Mouse (Mus musculus): ENCODE measurements around the gene Plcb3. TPM values are rescaled to one million over a fixed set of nuclear protein-coding genes. Genes with fewer than 3 reads are reported as not detected.

Gene Plcb3
- polyA plus RNA-seq, 1 experiment from 2014 or later = 198 TPM

DNA sequence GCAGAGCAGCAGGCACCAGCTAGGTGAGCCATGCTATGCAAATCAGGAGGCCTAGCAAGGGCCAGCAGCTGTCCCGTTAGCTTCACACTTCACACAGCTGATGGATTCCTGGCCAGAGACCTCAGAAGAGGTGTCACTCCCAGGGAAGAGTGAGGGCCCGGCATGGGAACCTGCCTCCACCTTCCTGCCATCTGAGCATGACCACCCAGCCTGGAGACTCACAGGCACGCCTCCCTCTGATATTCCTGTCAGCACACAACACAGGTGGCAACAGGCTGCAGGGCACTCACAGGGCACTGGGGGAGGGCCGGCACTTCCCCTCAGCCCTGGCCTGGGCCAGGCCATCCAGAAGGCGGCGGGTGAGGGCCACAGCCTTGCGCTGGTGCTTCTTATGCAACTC, 20.8 kb downstream of the Plcb3 start:
- H3K4me2 ChIP-seq (ENCODE audit: low read depth, low read length) = no peak overlapping the region
- H3K9me3 ChIP-seq (ENCODE audit: control insufficient read depth, low read length) = no peaks in the 10 kb centered on the region
- peaks cover 46% of the 10 kb centered on the region for H3K36me3 ChIP-seq (ENCODE audit: control insufficient read depth, insufficient read depth, low read length)
- whole genome bisulfite sequencing = 78% methylated on average over 7 of the region's 7 CpGs
- peak overlapping the region; percentile 48; the same call in 1 of the 2 replicates for H3K27ac ChIP-seq (ENCODE audit: low read length)
- H3K9ac ChIP-seq (ENCODE audit: low read depth, low read length) = no peak overlapping the region
- H3K27me3 ChIP-seq (replicated peaks; ENCODE audit: control insufficient read depth, insufficient read depth, low read length) = no peaks in the 10 kb centered on the region
- ATAC-seq = no peak
- no peak overlapping the region for H3K4me3 ChIP-seq (ENCODE audit: low read length)
- H3K4me1 ChIP-seq (ENCODE audit: control insufficient read depth, insufficient read depth, low read length) = peaks cover 28% of the 10 kb centered on the region

DNA sequence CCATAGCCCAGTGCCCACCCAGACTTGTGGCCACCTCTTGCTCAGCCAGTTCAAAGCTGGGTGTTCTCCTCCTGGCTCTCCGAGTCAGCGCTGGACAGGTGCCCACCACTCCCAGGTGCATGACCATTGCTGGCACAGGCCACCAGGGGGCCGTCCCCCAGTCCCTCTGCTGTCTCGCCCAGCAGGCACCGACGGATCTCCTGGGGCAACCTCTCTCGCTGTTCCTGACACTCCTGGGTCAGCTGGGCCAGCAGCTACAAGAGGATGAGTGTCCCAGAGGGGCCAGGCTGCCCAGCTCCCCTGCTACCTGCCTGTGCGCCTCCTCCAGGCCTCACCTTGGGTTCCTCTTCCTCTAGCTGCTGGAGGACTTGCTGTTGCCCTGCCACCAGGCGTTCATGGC, 22.2 kb downstream of the Plcb3 start:
- 45% methylated on average over 9 of the region's 9 CpGs for WGBS
- 0 out of 2 replicates have a peak overlapping the region, but pooled peaks have one; percentile 11 for H3K9ac ChIP-seq (ENCODE audit: low read depth, low read length)
- H3K27ac ChIP-seq (ENCODE audit: low read length) = peak overlapping the region; percentile 27; the same call in 1 of the 2 replicates
- no peak for ATAC-seq
- no peak overlapping the region for H3K4me2 ChIP-seq (ENCODE audit: low read depth, low read length)
- H3K9me3 ChIP-seq (ENCODE audit: control insufficient read depth, low read length) = no peaks in the 10 kb centered on the region
- peaks cover 39% of the 10 kb centered on the region for H3K4me1 ChIP-seq (ENCODE audit: control insufficient read depth, insufficient read depth, low read length)
- H3K27me3 ChIP-seq (replicated peaks; ENCODE audit: control insufficient read depth, insufficient read depth, low read length) = no peaks in the 10 kb centered on the region
- peaks cover 33% of the 10 kb centered on the region for H3K36me3 ChIP-seq (ENCODE audit: control insufficient read depth, insufficient read depth, low read length)
- no peak overlapping the region for H3K4me3 ChIP-seq (ENCODE audit: low read length)

DNA sequence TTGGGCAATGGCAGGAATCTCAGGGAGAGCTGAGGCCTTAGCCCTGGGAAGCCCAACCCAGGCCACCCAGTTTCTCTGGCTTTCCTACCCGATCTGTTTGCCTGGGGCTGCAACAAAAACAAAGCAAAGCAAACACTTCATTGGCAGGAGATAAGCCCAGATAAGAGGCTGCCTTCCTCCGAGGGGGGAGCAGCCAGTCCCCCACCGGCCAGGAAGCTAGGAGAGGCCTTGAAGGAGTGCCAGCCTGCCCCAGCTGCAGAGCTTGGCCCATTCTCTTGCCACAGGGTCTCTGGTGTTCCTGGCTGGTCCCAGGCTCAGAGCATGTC, 23.6 kb downstream of the Plcb3 start:
- peak overlapping the region; percentile 80 for H3K4me2 ChIP-seq (ENCODE audit: low read depth, low read length)
- H3K27ac ChIP-seq (ENCODE audit: low read length) = peak overlapping the region; percentile 98
- peaks cover 50% of the 10 kb centered on the region for H3K4me1 ChIP-seq (ENCODE audit: control insufficient read depth, insufficient read depth, low read length)
- peak overlapping the region; percentile 75 for H3K9ac ChIP-seq (ENCODE audit: low read depth, low read length)
- WGBS = 6% methylated on average over 3 of the region's 3 CpGs
- H3K4me3 ChIP-seq (ENCODE audit: low read length) = peak overlapping the region; percentile 67
- H3K27me3 ChIP-seq (replicated peaks; ENCODE audit: control insufficient read depth, insufficient read depth, low read length) = no peaks in the 10 kb centered on the region
- ATAC-seq = peak; percentile 14; the same call in 1 of the 2 replicates
- H3K9me3 ChIP-seq (ENCODE audit: control insufficient read depth, low read length) = no peaks in the 10 kb centered on the region
- H3K36me3 ChIP-seq (ENCODE audit: control insufficient read depth, insufficient read depth, low read length) = peaks cover 24% of the 10 kb centered on the region

DNA sequence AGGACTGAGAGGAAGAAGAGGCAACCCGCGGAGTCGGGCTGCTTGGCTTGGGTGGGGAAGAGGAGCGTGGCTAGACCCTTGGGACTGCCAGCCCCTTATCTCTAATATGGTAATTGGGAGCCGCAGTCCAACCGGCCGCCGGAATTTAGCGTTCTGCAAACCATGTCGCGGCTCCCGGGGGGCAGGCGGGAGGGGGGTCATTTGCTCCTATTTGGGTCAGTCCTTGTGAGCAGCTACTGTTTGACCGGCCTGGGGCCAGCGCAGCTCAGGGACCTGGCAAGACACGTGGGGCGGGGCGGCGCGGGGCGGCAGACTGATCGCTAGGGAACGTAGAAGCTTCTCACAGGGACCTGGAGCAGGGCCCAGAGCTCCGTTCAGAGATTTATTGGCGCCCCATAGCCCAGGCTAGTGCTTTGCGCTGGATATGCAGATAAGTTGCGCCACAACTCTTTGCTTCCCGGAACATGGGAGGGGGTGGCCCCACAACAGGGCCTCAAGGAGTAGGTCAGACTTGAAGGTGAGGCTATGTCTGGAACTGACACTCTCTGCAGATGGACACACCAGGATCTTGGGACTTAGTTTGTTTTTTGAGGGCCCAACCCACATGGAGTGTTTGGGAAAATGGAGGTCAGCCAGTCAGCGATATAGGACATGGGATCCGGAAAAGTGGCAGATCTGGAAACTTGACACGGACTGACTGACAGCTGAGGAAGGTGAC, 24.1 kb downstream of the Plcb3 start:
- Histone ChIP-seq H3K9me3 (ENCODE audit: control insufficient read depth, low read length) (no peaks in the 10 kb centered on the region), H3K27ac (ENCODE audit: low read length) (peak overlapping the region; percentile 98), H3K9ac (ENCODE audit: low read depth, low read length) (peak overlapping the region; percentile 75), H3K4me1 (ENCODE audit: control insufficient read depth, insufficient read depth, low read length) (peaks cover 50% of the 10 kb centered on the region), H3K27me3 (replicated peaks; ENCODE audit: control insufficient read depth, insufficient read depth, low read length) (no peaks in the 10 kb centered on the region), H3K4me2 (ENCODE audit: low read depth, low read length) (peak overlapping the region; percentile 80), H3K36me3 (ENCODE audit: control insufficient read depth, insufficient read depth, low read length) (peaks cover 24% of the 10 kb centered on the region), H3K4me3 (ENCODE audit: low read length) (peak overlapping the region; percentile 67)
- WGBS = under 1% methylated on average over 31 of the region's 31 CpGs
- ATAC-seq = peak; percentile 72

DNA sequence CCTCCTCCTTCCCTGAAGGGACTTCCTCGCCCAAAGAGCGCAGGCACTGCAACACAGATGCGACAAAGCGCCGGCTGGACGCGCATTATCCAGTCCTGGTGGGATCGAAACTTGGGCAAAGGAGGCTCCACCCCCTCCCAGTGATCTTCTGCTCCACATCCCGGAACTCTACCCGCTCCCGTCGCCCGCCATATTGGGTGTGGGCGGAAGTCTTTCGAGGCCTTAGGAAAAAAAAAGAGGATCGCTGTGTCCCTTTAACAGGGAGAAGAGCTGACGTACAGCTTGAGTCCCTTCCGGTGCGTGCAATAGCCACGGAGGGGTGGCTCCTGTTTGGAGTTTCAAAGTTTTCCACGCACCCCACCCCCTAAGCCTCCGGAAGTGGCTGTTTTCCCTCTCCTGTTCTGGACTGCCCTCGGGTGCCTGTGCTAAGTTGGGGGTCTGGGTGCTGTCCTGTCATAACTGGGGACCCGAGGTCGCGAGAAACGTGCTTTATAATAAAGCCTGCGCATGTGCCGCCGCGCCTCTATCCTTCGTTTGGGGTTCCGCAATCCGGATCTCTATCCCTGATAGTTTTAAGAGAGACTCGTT, 24.8 kb downstream of the Plcb3 start:
- Histone ChIP-seq H3K36me3 (ENCODE audit: control insufficient read depth, insufficient read depth, low read length) (peaks cover 19% of the 10 kb centered on the region), H3K4me3 (ENCODE audit: low read length) (peak overlapping the region; percentile 67), H3K9ac (ENCODE audit: low read depth, low read length) (peak overlapping the region; percentile 75), H3K27ac (ENCODE audit: low read length) (peak overlapping the region; percentile 98), H3K4me2 (ENCODE audit: low read depth, low read length) (peak overlapping the region; percentile 80), H3K9me3 (ENCODE audit: control insufficient read depth, low read length) (no peaks in the 10 kb centered on the region), H3K4me1 (ENCODE audit: control insufficient read depth, insufficient read depth, low read length) (peaks cover 57% of the 10 kb centered on the region), H3K27me3 (replicated peaks; ENCODE audit: control insufficient read depth, insufficient read depth, low read length) (no peaks in the 10 kb centered on the region)
- ATAC-seq = peak; percentile 74
- under 1% methylated on average over 35 of the region's 35 CpGs for WGBS

DNA sequence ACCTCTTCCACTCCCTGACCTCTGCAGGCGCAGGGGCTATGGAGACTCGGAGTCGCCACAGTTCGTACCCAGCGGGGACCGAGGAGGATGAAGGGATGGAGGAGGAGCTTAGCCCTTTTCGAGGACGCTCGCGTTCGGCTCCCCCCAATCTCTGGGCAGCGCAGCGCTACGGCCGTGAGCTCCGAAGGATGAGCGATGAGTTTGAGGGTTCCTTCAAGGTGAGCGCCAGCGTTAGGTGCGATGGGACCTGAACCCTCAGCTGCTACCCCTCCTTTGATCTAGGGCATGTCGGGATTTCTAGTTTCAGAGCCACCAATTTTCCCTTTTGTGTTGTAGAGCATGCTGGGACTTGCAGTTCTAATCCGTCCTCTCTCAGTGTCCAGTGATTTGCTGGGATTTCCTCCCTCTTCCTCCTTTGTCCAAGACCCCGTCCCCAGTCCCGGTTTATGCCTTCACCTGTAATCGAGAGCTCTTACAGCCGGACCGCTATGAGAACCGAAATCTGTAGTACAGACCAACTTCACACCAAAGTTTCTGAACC, 25.6 kb downstream of the Plcb3 start:
- WGBS = under 1% methylated on average over 28 of the region's 28 CpGs
- Histone ChIP-seq H3K9me3 (ENCODE audit: control insufficient read depth, low read length) (no peaks in the 10 kb centered on the region), H3K4me2 (ENCODE audit: low read depth, low read length) (peak overlapping the region; percentile 80), H3K4me1 (ENCODE audit: control insufficient read depth, insufficient read depth, low read length) (peaks cover 57% of the 10 kb centered on the region), H3K36me3 (ENCODE audit: control insufficient read depth, insufficient read depth, low read length) (peaks cover 11% of the 10 kb centered on the region), H3K9ac (ENCODE audit: low read depth, low read length) (peak overlapping the region; percentile 75), H3K27ac (ENCODE audit: low read length) (peak overlapping the region; percentile 98), H3K4me3 (ENCODE audit: low read length) (peak overlapping the region; percentile 67), H3K27me3 (replicated peaks; ENCODE audit: control insufficient read depth, insufficient read depth, low read length) (no peaks in the 10 kb centered on the region)
- peak; percentile 12 for ATAC-seq

DNA sequence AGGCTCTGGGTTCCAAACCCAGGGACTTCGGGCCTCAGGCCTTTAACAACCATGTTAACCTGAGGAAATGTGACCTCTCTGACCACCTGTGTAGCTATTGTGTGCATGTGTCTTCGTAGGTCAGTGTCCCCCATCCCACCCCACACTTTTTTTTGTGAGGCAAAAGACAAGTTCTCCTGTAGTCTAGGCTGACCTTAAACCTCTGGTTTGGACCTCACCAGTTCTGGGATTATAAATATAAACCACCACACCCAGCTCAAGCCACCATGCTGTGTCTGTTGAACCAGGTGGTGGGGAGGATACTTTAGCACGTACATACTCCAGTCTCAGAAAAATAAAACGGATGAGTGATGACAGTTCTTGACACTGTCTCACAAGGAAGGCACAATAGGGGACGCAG, 26.3 kb downstream of the Plcb3 start:
- no peak for ATAC-seq
- H3K27ac ChIP-seq (ENCODE audit: low read length) = peak overlapping the region; percentile 98
- H3K9ac ChIP-seq (ENCODE audit: low read depth, low read length) = peak overlapping the region; percentile 75; the same call in 1 of the 2 replicates
- H3K4me2 ChIP-seq (ENCODE audit: low read depth, low read length) = peak overlapping the region; percentile 80
- WGBS = 48% methylated on average over 5 of the region's 5 CpGs
- H3K4me1 ChIP-seq (ENCODE audit: control insufficient read depth, insufficient read depth, low read length) = peaks cover 55% of the 10 kb centered on the region
- H3K36me3 ChIP-seq (ENCODE audit: control insufficient read depth, insufficient read depth, low read length) = peaks cover 8% of the 10 kb centered on the region; the same call in 1 of the 2 replicates
- peak overlapping the region; percentile 67 for H3K4me3 ChIP-seq (ENCODE audit: low read length)
- no peaks in the 10 kb centered on the region for H3K27me3 ChIP-seq (replicated peaks; ENCODE audit: control insufficient read depth, insufficient read depth, low read length)
- no peaks in the 10 kb centered on the region for H3K9me3 ChIP-seq (ENCODE audit: control insufficient read depth, low read length)

DNA sequence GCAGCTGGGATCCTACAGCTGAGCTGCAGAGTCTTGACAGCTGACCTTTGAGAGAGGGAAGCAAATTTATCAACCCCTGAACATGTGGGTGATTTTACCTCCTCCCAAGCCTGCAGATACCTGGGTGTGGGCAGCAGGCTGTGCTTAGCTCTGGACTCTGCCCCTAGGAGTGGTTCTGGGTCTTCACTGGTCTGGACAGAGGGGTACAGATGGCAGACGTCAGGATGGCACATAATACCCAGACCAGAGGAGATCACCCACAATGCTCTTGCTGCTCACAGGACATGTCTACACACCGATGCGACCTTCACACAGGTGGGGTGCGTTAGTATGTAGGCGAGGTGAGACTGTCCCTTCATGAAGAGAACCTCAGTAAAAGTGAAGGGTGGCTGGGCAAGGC, 26.7 kb downstream of the Plcb3 start:
- Histone ChIP-seq H3K4me1 (ENCODE audit: control insufficient read depth, insufficient read depth, low read length) (peaks cover 53% of the 10 kb centered on the region), H3K4me3 (ENCODE audit: low read length) (no peak overlapping the region), H3K9ac (ENCODE audit: low read depth, low read length) (peak overlapping the region; percentile 35; the same call in 1 of the 2 replicates), H3K27me3 (replicated peaks; ENCODE audit: control insufficient read depth, insufficient read depth, low read length) (no peaks in the 10 kb centered on the region), H3K9me3 (ENCODE audit: control insufficient read depth, low read length) (no peaks in the 10 kb centered on the region), H3K27ac (ENCODE audit: low read length) (peak overlapping the region; percentile 98), H3K36me3 (ENCODE audit: control insufficient read depth, insufficient read depth, low read length) (peaks cover 8% of the 10 kb centered on the region; the same call in 1 of the 2 replicates), H3K4me2 (ENCODE audit: low read depth, low read length) (peak overlapping the region; percentile 80)
- WGBS = 77% methylated on average over 5 of the region's 5 CpGs
- ATAC-seq = 0 out of 2 replicates have a peak, but pooled peaks have one; percentile 14

DNA sequence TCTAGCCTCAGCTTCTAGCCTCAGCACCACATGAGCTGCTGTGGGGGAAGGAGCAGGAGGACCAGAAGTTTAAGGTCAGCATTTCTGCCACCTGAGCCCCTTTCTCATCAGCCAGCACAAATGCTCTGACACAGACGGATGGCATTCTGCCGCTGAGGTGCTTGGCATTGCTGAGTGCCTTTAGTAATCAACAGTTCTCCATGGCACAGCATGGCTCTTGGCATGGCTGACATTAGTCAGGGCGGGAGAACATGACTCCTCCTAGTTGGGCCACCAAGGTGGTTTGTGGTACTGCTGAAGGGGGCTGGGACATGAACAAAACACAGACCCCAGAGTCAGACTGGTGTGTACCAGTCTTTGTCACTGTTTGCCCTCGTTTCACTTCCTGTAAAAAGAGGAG, 28.1 kb downstream of the Plcb3 start:
- no peak overlapping the region for H3K4me3 ChIP-seq (ENCODE audit: low read length)
- 84% methylated on average over 4 of the region's 4 CpGs for WGBS
- no peaks in the 10 kb centered on the region for H3K9me3 ChIP-seq (ENCODE audit: control insufficient read depth, low read length)
- H3K4me2 ChIP-seq (ENCODE audit: low read depth, low read length) = no peak overlapping the region
- 0 out of 2 replicates have a peak overlapping the region, but pooled peaks have one; percentile 37 for H3K9ac ChIP-seq (ENCODE audit: low read depth, low read length)
- H3K4me1 ChIP-seq (ENCODE audit: control insufficient read depth, insufficient read depth, low read length) = peaks cover 42% of the 10 kb centered on the region
- no peak for ATAC-seq
- H3K36me3 ChIP-seq (ENCODE audit: control insufficient read depth, insufficient read depth, low read length) = 0 out of 2 replicates have a peak, but pooled peaks cover 1% of the 10 kb centered on the region
- H3K27ac ChIP-seq (ENCODE audit: low read length) = no peak overlapping the region
- no peaks in the 10 kb centered on the region for H3K27me3 ChIP-seq (replicated peaks; ENCODE audit: control insufficient read depth, insufficient read depth, low read length)

Data from intestine, embryonic 16.5 days (tissue).